Mouse (Mus musculus): Measurements from ENCODE around the gene Ypel2.

The Ypel2 gene

DNA sequence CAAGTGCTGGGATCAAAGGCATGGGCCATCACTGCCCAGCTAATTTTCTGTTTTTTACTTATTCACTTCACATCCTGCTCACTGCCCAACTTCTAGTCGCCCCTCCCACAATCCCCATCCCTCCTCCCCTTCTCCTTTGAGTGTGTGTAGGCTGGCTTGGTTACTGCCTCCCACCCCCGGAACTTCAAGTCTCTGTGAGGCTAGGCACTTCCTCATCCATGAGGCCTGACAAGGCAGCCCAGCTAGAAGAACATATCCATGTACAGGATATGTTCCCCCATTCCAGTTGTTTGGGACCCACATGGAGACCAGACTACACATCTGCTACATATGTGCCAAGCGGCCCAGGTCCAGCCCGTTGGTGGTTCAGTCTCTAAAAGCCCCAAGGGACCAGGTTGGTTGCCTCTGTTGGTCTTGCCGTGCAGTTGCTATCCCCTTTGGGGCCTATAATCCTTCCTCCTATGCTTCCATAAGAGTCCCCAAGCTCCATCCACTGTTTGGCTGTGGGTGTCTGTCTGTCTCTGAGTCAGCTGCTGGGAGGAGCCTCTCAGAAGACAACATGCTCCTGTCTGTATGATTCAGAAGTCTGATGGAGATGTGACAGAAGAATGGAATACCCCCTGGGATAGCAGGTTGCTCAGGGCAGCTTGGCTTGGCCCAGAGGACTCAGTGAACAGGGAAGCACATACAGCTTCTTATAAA is 85.5 kb downstream of the Ypel2 start:
- in situ Hi-C loops (cut with MboI; ENCODE audit: unreplicated experiment in 2 of 2) = loop anchor here in 1 of 2 experiments (10.0 kb wide), 1 partner anchor 87 kb away; the partner anchor contains the start of gene Ypel2

GRCm38 (mm10) chr11:86906767-86907662 is 86.5 kb downstream of the Ypel2 start:
- in situ Hi-C loops (cut with MboI; ENCODE audit: unreplicated experiment in 2 of 2) = loop anchor here in 1 of 2 experiments (10.0 kb wide), 1 partner anchor 88 kb away; the partner anchor contains the start of gene Ypel2

- in situ Hi-C loops (cut with MboI; ENCODE audit: unreplicated experiment in 2 of 2) = loop anchor here in 1 of 2 experiments (10.0 kb wide), 1 partner anchor 89 kb away; the partner anchor contains the start of gene Ypel2
These were observed 87.2 kb downstream of the Ypel2 start for GRCm38 (mm10) chr11:86906257-86906656.

GRCm38 (mm10) chr11:86905261-86905660 is 88.2 kb downstream of the Ypel2 start:
- in situ Hi-C loops (cut with MboI; ENCODE audit: unreplicated experiment in 2 of 2) = loop anchor here in 1 of 2 experiments (10.0 kb wide), 1 partner anchor 90 kb away; the partner anchor contains the start of gene Ypel2

GRCm38 (mm10) chr11:86904706-86905105 is 88.8 kb downstream of the Ypel2 start:
- in situ Hi-C loops (cut with MboI; ENCODE audit: unreplicated experiment in 2 of 2) = loop anchor here in 1 of 2 experiments (10.0 kb wide), 1 partner anchor 90 kb away; the partner anchor contains the start of gene Ypel2

GRCm38 (mm10) chr11:86898367-86898766 is 95.1 kb downstream of the Ypel2 start:
- in situ Hi-C loops (cut with MboI; ENCODE audit: unreplicated experiment in 2 of 2) = loop anchor here in 1 of 2 experiments (10.0 kb wide), 1 partner anchor 96 kb away; the partner anchor contains the start of gene Ypel2

GRCm38 (mm10) chr11:86895567-86895966 is 97.9 kb downstream of the Ypel2 start:
- in situ Hi-C loops (cut with MboI; ENCODE audit: unreplicated experiment in 2 of 2) = loop anchor here in 1 of 2 experiments (10.0 kb wide), 1 partner anchor 99 kb away; the partner anchor contains the start of gene Ypel2

- in situ Hi-C loops (cut with MboI; ENCODE audit: unreplicated experiment in 2 of 2) = loop anchor here in 1 of 2 experiments (10.0 kb wide), 1 partner anchor 100 kb away; the partner anchor contains the start of gene Ypel2
These were observed 98.4 kb downstream of the Ypel2 start for GRCm38 (mm10) chr11:86895156-86895555.

GRCm38 (mm10) chr11:86894171-86894577 is 99.3 kb downstream of the Ypel2 start:
- in situ Hi-C loops (cut with MboI; ENCODE audit: unreplicated experiment in 2 of 2) = loop anchor here in 1 of 2 experiments (10.0 kb wide), 1 partner anchor 101 kb away; the partner anchor contains the start of gene Ypel2

- in situ Hi-C loops (cut with MboI; ENCODE audit: unreplicated experiment in 2 of 2) = loop anchor here in 1 of 2 experiments (10.0 kb wide), 1 partner anchor 102 kb away; the partner anchor contains the start of gene Ypel2
These were observed 100.4 kb downstream of the Ypel2 start for GRCm38 (mm10) chr11:86892996-86893670.

All from v-Abl transformed pro-B cells (cell line).